15 mouse cellular contexts compared by ENCODE assay signal in genomic region chr3:16941146-16941545, GRCm38 (mm10).
A peak's percentile ranks its signal among the peaks of the same experiment; 100 is the strongest.
DNase-seq lines count a peak whose midpoint lies in the region; ATAC-seq and TF ChIP-seq lines count a peak whose summit lies in the region.
"Had no signal": no experiment of that assay in that cellular context is flagged by ENCODE, and none has a peak within 500 bp of the region (broad histone marks: within the 10 kb centered on the region; RNA-seq: fewer than 3 reads in every experiment).

No protein-coding gene starts in this region.

- no peak for DNase-seq in left cerebral cortex, adult 2 months (ENCODE audit: extremely low spot score in 1 of 2, low spot score in 2 of 2)
- no peak for DNase-seq in left cerebral cortex, postnatal 4 days
- DNase-seq in brain, embryonic 14.5 days (ENCODE audit: low read depth), result peak; percentile 72
- peak; percentile 11 for DNase-seq in hindbrain, postnatal 0 days (ENCODE audit: low spot score)
- DNase-seq in right cerebral cortex, postnatal 25 days, result no peak
- no peak for DNase-seq in kidney, adult 11 months
- DNase-seq: cerebellum, adult 2 months; kidney, postnatal 14 days; layer of hippocampus, postnatal 36 days; liver, postnatal 0 days; lung, postnatal 4 days; spleen, adult 18-20 months had no signal

- peak overlapping the region; percentile 17; the same call in 1 of the 2 replicates for H3K9ac ChIP-seq in hindbrain, postnatal 0 days (replicated peaks; ENCODE audit: low read length)
- peak overlapping the region; percentile 8; the same call in 1 of the 2 replicates for H3K9ac ChIP-seq in neural tube, embryonic 15.5 days (replicated peaks)
- H3K9ac ChIP-seq: embryonic facial prominence, embryonic 15.5 days; limb, embryonic 13.5 days; liver, postnatal 0 days had no signal

- H3K4me2 ChIP-seq in hindbrain, postnatal 0 days (ENCODE audit: low read depth, low read length), result peak overlapping the region; percentile 27; the same call in 1 of the 2 replicates
- H3K4me2 ChIP-seq in neural tube, embryonic 15.5 days, result peak overlapping the region; percentile 35
- H3K4me2 ChIP-seq: embryonic facial prominence, embryonic 15.5 days; limb, embryonic 13.5 days had no signal

- H3K4me3 ChIP-seq in left cerebral cortex, adult 2 months, result peak overlapping the region; percentile 29; the same call in 1 of the 2 replicates
- no peak overlapping the region for H3K4me3 ChIP-seq in hindbrain, postnatal 0 days (ENCODE audit: low read length)
- H3K4me3 ChIP-seq in neural tube, embryonic 15.5 days (replicated peaks), result 0 out of 2 replicates have a peak overlapping the region, but pooled peaks have one; percentile 3
- H3K4me3 ChIP-seq: embryonic facial prominence, embryonic 15.5 days; limb, embryonic 13.5 days had no signal

- intact Hi-C loops in left cerebral cortex, adult 2 months (cut with DNase I), result no loop called here
- intact Hi-C loops in left cerebral cortex, postnatal 4 days (cut with DNase I), result loop anchor here (10.0 kb wide), 1 partner anchor 524 kb away; no protein-coding TSS in a partner anchor

- 0 out of 2 replicates have a peak, but pooled peaks have one; percentile 50 for ATAC-seq in hindbrain, postnatal 0 days
- peak; percentile 26; the same call in 1 of the 2 replicates for ATAC-seq in neural tube, embryonic 15.5 days (ENCODE audit: low FRiP score)
- ATAC-seq: liver, postnatal 0 days had no signal

- TF ChIP-seq POLR2A in brain, embryonic 14.5 days (IDR thresholded peaks at IDR 0.05; ENCODE audit: borderline replicate concordance, extremely low read depth, insufficient read depth, insufficient read length, poor library complexity, severe bottlenecking), result no peak

- peak overlapping the region; percentile 62 for H3K27ac ChIP-seq in left cerebral cortex, adult 2 months
- H3K27ac ChIP-seq in hindbrain, postnatal 0 days, result peak overlapping the region; percentile 77
- peak overlapping the region; percentile 89 for H3K27ac ChIP-seq in neural tube, embryonic 15.5 days (replicated peaks)
- H3K27ac ChIP-seq: embryonic facial prominence, embryonic 15.5 days; limb, embryonic 13.5 days had no signal

- 0 out of 2 replicates have a peak, but pooled peaks cover 3% of the 10 kb centered on the region for H3K4me1 ChIP-seq in hindbrain, postnatal 0 days (ENCODE audit: insufficient read depth, low read length)
- peaks cover 8% of the 10 kb centered on the region for H3K4me1 ChIP-seq in neural tube, embryonic 15.5 days
- H3K4me1 ChIP-seq: embryonic facial prominence, embryonic 15.5 days; limb, embryonic 13.5 days had no signal

- TF ChIP-seq CTCF in left cerebral cortex, adult 2 months (IDR thresholded peaks at IDR 0.05), result no peak
- no peak for TF ChIP-seq CTCF in brain, embryonic 14.5 days (IDR thresholded peaks at IDR 0.05; ENCODE audit: borderline replicate concordance, extremely low read depth, insufficient read depth, insufficient read length)
- TF ChIP-seq CTCF in hindbrain, postnatal 0 days (IDR thresholded peaks at IDR 0.05; ENCODE audit: low read depth), result no peak

- H3K27me3 ChIP-seq in hindbrain, postnatal 0 days (ENCODE audit: insufficient read depth, low read length), result no peaks in the 10 kb centered on the region
- no peaks in the 10 kb centered on the region for H3K27me3 ChIP-seq in neural tube, embryonic 15.5 days (replicated peaks)
- H3K27me3 ChIP-seq: embryonic facial prominence, embryonic 15.5 days; limb, embryonic 13.5 days had no signal

- no peaks in the 10 kb centered on the region for H3K36me3 ChIP-seq in hindbrain, postnatal 0 days (ENCODE audit: insufficient read depth, low read length)
- H3K36me3 ChIP-seq in neural tube, embryonic 15.5 days, result no peaks in the 10 kb centered on the region
- H3K36me3 ChIP-seq: embryonic facial prominence, embryonic 15.5 days; limb, embryonic 13.5 days had no signal

- WGBS in hindbrain, postnatal 0 days, result 7% methylated on average over 4 of the region's 4 CpGs
- 5% methylated on average over 4 of the region's 4 CpGs for WGBS in neural tube, embryonic 15.5 days

- H3K9me3 ChIP-seq in hindbrain, postnatal 0 days (ENCODE audit: low read length), result no peaks in the 10 kb centered on the region
- H3K9me3 ChIP-seq in neural tube, embryonic 15.5 days (replicated peaks), result no peaks in the 10 kb centered on the region
- H3K9me3 ChIP-seq: embryonic facial prominence, embryonic 15.5 days; limb, embryonic 13.5 days had no signal

Comparison
In these comparisons a context has a peak if more than half of its experiments do, and no peak if none do; other contexts are left out.
1. DNase-seq: peak in brain, embryonic 14.5 days (single experiment) and hindbrain, postnatal 0 days (single experiment); none in left cerebral cortex, adult 2 months (0 of 2), left cerebral cortex, postnatal 4 days (single experiment), right cerebral cortex, postnatal 25 days (single experiment) and kidney, adult 11 months (single experiment).
2. Peak in every context shown above with its lines, with median percentiles within 50 percentile points of each other: H3K27ac ChIP-seq.